Mouse (Mus musculus) CH12F3 (cell line): ENCODE results near the gene Olfr1358.
"Not testable (repeated sequence)": the region's sequence is repeated elsewhere in the genome, so short reads cannot be mapped to it uniquely, and the experiment has no call there.

ENCODE experiments used
- in situ Hi-C: fragments of 300-500 bp; cut with MboI; formaldehyde crosslinking; loops from 2 replicates; pipeline ENCODE4 v1.14.3; 2020; ENCODE audit warnings: low sequenced_read_pairs

The Olfr1358 gene

GRCm38 (mm10) chr10:78517128-78517527 is at the start of gene Olfr1358:
Gene Olfr1358, plus strand, starts transcription at chr10:78517428.
- in situ Hi-C loops: no loop called here

DNA sequence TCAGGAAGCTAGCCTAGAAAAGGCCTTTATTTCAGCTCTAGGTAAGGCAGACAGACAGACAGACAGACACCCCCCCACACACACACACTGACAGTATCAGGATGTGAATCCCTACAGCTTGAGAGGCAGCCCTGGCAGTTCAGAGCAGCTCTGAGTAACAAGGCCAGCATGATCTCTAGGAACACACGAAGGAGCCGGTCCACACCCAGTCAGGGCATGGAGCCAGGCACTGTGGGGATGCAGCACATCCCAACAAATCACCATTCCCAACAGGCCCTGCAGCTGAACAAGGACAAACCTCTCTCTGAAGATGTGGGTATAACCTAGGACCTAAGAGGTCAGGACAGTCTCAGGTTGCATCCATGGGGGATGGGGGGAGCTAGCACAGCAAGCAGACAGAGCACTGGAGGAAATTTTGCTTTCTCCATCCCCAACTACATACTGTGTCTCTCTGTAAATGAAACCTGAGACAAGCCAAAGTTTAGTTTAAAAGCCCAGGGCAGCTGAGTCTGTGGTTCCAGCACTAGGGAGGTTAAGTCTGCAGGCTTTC is 49.4 kb upstream of the Olfr1358 start:
- in situ Hi-C loops: no loop called here

GRCm38 (mm10) chr10:78470582-78471313 is 46.5 kb upstream of the Olfr1358 start:
- in situ Hi-C loops: no loop called here

- in situ Hi-C loops: no loop called here
Observed at GRCm38 (mm10) chr10:78472046-78472445, 45.2 kb upstream of the Olfr1358 start.

GRCm38 (mm10) chr10:78473434-78473833 is 43.8 kb upstream of the Olfr1358 start:
- in situ Hi-C loops: no loop called here

DNA sequence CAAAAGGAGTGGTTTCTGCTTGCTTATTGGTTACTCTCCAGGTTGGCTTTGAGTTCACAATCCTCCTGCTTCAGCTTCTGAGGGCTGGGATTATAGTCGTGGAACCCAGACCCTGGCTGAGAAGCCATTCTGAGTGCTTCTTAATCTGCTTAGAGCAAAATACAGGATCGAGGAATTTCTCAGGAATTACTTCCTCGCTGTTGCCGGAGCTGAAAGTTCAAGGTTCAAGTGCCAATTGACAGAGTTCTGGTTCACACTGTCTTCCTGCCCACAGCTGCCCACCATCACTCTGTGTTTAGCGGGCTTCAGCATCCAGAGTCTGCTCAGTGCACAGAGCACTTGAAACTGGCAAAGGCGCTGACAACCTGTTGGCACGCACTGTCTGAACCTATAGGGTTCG is 42.5 kb upstream of the Olfr1358 start:
- in situ Hi-C loops: no loop called here

GRCm38 (mm10) chr10:78476821-78477220 is 40.4 kb upstream of the Olfr1358 start:
- in situ Hi-C loops: no loop called here

- in situ Hi-C loops: no loop called here
Observed at GRCm38 (mm10) chr10:78480954-78481927, 36.0 kb upstream of the Olfr1358 start.

- in situ Hi-C loops: no loop called here
Observed at GRCm38 (mm10) chr10:78481928-78482499, 35.2 kb upstream of the Olfr1358 start.

DNA sequence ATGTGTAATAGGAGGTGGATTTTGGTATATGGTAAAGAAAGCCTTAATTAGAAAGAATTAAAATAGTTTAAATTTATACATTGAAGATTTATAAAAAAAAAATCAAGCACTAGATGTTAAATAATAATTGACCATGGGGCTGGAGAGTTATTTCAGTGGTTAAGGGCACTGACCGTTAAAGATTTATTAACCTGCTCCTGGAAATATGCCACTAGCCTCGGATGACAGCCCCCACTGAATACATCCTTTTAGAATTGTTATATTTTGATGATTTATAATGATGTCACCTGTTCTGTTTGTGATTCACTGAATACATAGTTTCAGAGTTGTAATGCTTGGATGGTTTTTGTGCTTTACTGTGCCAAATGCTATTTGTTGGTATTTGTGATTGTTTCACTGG is 31.9 kb upstream of the Olfr1358 start:
- in situ Hi-C loops: not testable (repeated sequence)

GRCm38 (mm10) chr10:78486871-78487270 is 30.4 kb upstream of the Olfr1358 start:
- in situ Hi-C loops: no loop called here

DNA sequence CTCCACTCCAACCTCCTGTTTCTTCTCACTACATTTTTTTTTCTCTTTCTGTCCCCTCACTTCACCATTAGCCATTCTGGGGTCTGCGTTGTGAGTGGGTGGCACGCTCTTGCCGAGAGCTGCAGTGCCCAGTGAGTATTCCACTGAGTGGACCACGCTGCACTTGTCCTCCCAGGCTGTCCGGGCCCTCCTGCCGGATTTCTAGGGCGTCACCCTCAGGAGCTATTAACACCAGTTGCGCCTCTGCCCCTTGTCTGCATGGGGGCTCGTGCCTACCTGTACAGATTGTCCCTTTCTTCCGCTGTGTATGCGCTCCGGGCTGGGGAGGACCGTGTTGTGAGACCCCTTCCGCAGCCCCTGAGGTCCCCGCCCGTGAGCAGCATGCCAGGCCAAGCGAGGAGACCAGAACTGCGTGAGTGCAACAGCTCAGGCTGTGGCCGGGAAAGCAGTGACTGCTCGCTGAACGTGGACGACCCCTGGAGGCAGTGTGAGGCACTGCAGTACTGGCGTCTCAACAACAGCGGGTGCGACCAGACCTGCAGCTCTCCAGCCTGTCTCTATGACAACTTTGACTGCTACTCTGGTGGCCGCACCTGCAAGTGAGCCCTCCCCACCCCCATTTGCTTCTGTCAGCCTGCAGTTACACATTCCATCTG is 29.7 kb upstream of the Olfr1358 start:
- in situ Hi-C loops: no loop called here

DNA sequence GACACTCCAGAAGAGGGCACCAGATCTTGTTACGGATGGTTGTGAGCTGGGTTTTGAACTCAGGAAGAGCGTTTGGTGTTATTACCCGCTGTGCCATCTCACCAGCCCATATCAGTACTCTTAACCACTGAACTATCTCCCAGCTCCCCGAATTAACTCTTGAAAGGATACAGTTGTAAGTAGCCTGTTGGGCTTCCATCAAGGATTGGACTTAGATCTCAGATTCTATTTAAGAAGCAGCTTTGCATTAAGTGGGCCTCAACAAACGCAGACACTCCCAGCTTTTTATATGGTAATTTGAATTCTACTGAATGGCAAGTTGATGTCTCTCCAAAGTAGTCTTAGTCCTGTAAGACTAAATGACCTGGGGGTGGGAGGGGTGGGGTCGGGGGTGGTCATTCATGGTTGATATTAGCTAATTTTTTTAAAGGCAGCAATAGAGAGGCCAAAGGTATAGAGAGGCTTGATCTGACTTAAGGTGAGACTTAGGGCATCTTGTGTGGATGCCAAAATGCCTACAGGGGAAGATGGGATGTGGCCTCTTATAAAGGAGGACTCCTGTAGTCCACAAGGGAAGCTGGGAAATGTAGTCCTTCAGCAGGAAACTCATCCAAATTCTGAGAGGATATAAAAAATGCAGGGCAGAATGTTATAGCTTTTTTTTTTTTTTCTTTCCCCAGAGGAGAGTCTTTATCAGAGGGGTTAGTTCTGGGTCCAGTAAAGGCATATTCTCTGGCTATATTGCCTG is 14.1 kb upstream of the Olfr1358 start:
- in situ Hi-C loops: no loop called here

- in situ Hi-C loops: no loop called here
Observed at GRCm38 (mm10) chr10:78519792-78520191, 2.6 kb downstream of the Olfr1358 start.

DNA sequence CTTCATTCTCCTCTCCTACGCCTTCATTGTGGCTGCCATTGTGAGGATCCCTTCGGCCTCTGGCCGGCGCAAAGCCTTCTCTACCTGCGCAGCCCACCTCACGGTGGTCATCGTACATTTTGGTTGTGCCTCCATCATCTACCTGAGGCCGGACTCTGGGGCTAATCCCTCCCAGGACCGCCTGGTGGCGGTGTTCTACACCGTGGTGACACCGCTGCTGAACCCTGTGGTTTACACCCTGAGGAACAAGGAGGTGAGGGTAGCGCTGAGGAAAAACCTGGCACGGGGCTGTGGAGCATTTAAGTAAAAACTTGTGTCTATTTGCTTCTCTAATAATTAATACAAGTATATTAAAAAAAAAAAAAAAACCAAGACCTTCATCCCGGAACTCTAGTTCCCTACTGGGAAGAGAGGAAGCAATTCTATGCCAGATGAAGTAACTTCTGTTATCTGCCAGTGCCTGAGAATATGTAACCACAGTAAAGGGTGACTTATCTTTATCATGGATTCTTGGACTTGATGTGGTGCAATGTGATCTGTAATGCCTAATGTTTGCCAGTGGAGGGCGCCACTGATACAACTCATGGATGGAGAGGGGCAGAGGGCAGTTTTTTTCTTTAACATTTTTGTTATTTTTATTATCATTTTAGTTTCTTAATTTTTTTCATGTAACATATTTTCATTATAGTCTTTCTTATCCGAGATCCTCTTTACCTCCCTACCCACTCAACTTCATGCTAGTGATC is 3.2 kb downstream of the Olfr1358 start:
- in situ Hi-C loops: no loop called here

- in situ Hi-C loops: not testable (repeated sequence)
Observed at GRCm38 (mm10) chr10:78525071-78525470, 7.8 kb downstream of the Olfr1358 start.

- in situ Hi-C loops: no loop called here
Observed at GRCm38 (mm10) chr10:78525511-78525910, 8.3 kb downstream of the Olfr1358 start.

DNA sequence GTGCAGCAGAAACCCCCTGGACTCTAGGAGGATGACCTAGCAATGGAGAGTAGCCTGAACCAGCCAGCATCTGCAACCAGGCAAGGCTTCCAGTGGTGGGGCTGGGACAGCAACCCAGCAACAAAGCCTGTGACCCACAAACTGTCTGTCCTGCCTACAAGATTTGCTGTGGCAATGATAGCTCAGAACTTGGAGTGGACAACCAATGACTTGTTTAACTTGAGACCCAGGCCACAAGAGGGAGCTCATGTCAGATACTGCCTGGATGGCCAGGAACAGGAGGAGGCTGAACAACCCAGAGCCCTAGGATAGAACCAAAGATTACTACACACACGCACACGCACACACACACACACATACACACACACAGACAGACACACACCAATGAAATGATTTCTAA is 23.7 kb downstream of the Olfr1358 start:
- in situ Hi-C loops: no loop called here

GRCm38 (mm10) chr10:78565070-78565469 is 47.8 kb downstream of the Olfr1358 start:
- in situ Hi-C loops: no loop called here
